Mouse (Mus musculus) E14TG2a.4 (cell line): ENCODE results near the gene Fdxr.

Source experiments
- CTCF ChIP-seq: conservative IDR thresholded peaks from 2 replicates; pipeline ENCODE4 v1.5.1; 2014; ENCODE audit warnings: low read length
- NANOG ChIP-seq: IDR thresholded peaks from 2 replicates; pipeline ENCODE4 v1.6.1; 2014; ENCODE audit warnings: borderline replicate concordance, low read length, mixed read lengths
- POU5F1 ChIP-seq: IDR thresholded peaks from 2 replicates; pipeline ENCODE4 v1.6.1; 2014; ENCODE audit warnings: low read length, borderline replicate concordance

DNA sequence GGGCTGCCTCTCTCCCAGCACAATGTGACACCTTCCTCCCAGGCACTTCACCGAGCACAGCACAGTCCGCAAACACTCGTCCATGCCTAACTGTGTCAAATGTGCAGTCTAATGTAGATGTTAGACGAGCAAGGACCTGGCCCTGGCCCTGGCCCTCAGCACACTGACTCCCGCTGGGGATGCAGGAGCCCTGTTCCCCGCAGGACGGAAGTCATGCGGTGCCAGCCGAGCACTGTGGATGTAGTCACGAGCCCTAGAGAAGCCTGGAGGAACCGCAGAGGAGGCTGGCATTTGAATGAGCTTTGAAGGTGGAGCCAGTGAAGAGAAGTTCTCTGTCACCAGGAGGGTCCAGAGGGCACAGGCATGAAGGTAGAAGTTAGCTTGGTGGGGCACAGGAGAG lies 53.4 kb downstream of the Fdxr start:
- TF ChIP-seq CTCF, result no peak
- TF ChIP-seq NANOG, result no peak
- TF ChIP-seq POU5F1, result no peak
